In the genomic region with DNA sequence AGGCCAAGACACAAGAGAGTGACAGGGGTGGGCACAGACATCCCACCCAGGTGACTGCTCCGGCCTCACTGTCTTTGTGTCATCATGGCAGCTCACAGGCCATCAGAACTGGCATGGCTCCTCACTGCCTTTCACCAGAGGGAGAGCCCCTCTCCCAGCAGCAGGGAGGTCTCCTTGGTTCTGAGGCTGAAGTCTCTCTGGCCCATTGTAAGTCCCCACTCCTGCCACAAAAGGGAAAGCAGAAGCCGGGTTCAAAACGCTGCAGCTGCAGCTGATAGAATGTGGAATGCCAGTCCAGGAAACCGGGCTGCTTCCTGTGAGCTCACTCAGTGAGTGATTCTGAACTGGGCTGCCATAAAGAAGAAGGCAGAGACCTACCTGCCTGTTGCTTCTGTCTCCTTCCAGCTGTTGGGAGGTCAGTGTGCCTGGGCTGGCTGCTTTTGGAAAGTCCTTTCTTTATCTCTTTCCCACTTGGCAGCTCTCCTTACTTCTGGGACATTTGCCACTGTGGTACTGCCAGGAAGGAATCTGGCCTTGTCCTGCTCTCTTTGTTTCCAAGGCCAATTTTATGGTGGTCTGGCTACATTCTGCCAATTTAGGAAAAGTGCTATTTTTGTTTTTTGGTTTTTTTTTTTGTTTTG, we compare ENCODE assay signal across 8 mouse cellular contexts. TPM values are rescaled to one million over a fixed set of nuclear protein-coding genes. Genes with fewer than 3 reads are reported as not detected.
DNase-seq lines count a peak whose midpoint lies in the region; ATAC-seq and TF ChIP-seq lines count a peak whose summit lies in the region.
"Not testable (repeated sequence)": the region's sequence is repeated elsewhere in the genome, so short reads cannot be mapped to it uniquely, and the experiment has no call there.

No protein-coding gene starts in this region.

- not testable (repeated sequence) for H3K4me2 ChIP-seq in forebrain, postnatal 0 days (ENCODE audit: low read depth); heart, embryonic 13.5 days; lung, embryonic 16.5 days (ENCODE audit: low read depth, low read length)

- not testable (repeated sequence) for H3K9me3 ChIP-seq in forebrain, postnatal 0 days (ENCODE audit: low read length); heart, embryonic 13.5 days; lung, embryonic 16.5 days (ENCODE audit: control insufficient read depth, low read length)

- not testable (repeated sequence) for H3K27ac ChIP-seq in forebrain, postnatal 0 days (ENCODE audit: low read depth, low read length); lung, embryonic 16.5 days (ENCODE audit: low read length)
- H3K27ac ChIP-seq in heart, embryonic 13.5 days (replicated peaks) = peak overlapping the region; percentile 20; the same call in 1 of the 2 replicates

- DNase-seq in adrenal gland, adult (ENCODE audit: inconsistent age in 2 of 2, low spot score in 1 of 2) = peak; percentile 69 to 86
- peak; percentile 73 to 80 for DNase-seq in cerebellum, postnatal 10 days
- peak; percentile 16 for DNase-seq in forebrain, postnatal 0 days
- peak; percentile 69 for DNase-seq in heart, postnatal 4 days
- DNase-seq in kidney, postnatal 14 days = peak; percentile 26
- DNase-seq in ovary, postnatal 36 days (ENCODE audit: low spot score) = peak; percentile 27

- H3K4me3 ChIP-seq in forebrain, postnatal 0 days (ENCODE audit: low read depth, low read length); heart, embryonic 13.5 days; lung, embryonic 16.5 days (ENCODE audit: low read length): not testable (repeated sequence)

- peak; percentile 61 for ATAC-seq in forebrain, postnatal 0 days
- ATAC-seq in heart, embryonic 13.5 days (ENCODE audit: extremely low read depth, insufficient number of reproducible peaks, low FRiP score, low TSS enrichment) = not testable (repeated sequence)
- ATAC-seq in lung, embryonic 16.5 days (ENCODE audit: low read depth) = 0 out of 2 replicates have a peak, but pooled peaks have one; percentile 7

- H3K9ac ChIP-seq in forebrain, postnatal 0 days; heart, embryonic 13.5 days; lung, embryonic 16.5 days (ENCODE audit: low read length): not testable (repeated sequence)

- not testable (repeated sequence) for H3K36me3 ChIP-seq in forebrain, postnatal 0 days (ENCODE audit: insufficient read depth); heart, embryonic 13.5 days; lung, embryonic 16.5 days (ENCODE audit: control insufficient read depth, insufficient read depth, low read length)

- not testable (repeated sequence) for TF ChIP-seq CTCF in forebrain, postnatal 0 days (IDR thresholded peaks at IDR 0.05; ENCODE audit: low read depth)

- WGBS in forebrain, postnatal 0 days = 25% methylated on average over 4 of the region's 4 CpGs
- 65% methylated on average over 4 of the region's 4 CpGs for WGBS in heart, embryonic 13.5 days
- WGBS in lung, embryonic 16.5 days = 59% methylated on average over 4 of the region's 4 CpGs

- not testable (repeated sequence) for H3K4me1 ChIP-seq in forebrain, postnatal 0 days (ENCODE audit: insufficient read depth); heart, embryonic 13.5 days; lung, embryonic 16.5 days (replicated peaks; ENCODE audit: control insufficient read depth, insufficient read depth, low read length)

- not testable (repeated sequence) for H3K27me3 ChIP-seq in forebrain, postnatal 0 days (ENCODE audit: insufficient read depth, low read length); heart, embryonic 13.5 days (replicated peaks); lung, embryonic 16.5 days (ENCODE audit: control insufficient read depth, insufficient read depth, low read depth, low read length)

RNA-seq across cellular contexts. Expression of a gene that starts 59.2 kb away (rescaled TPM):
- total RNA-seq in forebrain, postnatal 0 days (2014; rRNA removed) = 15.7 and 20.8 TPM in 2 replicates
- polyA plus RNA-seq in forebrain, postnatal 0 days (2015; fragmentation: Nextera tagmentation; extraction: Ambion mirVana) = 11.6 and 12.5 TPM in 2 replicates
- 20.3 and 20.6 TPM in 2 replicates for polyA plus RNA-seq in heart, embryonic 13.5 days (2015; fragmentation: Nextera tagmentation; extraction: Ambion mirVana)
- total RNA-seq in heart, postnatal 4 days (2021) = 10 to 100 TPM; 51.6 to 52.0 TPM
- 42.5 and 43.1 TPM in 2 replicates for polyA plus RNA-seq in lung, embryonic 16.5 days (2015; fragmentation: Nextera tagmentation; extraction: Ambion mirVana)

RNA-seq across cellular contexts. Expression of a gene that starts 59.4 kb away (rescaled TPM):
- 4.2 and 5.1 TPM in 2 replicates for total RNA-seq in forebrain, postnatal 0 days (2014; rRNA removed)
- polyA plus RNA-seq in forebrain, postnatal 0 days (2015; fragmentation: Nextera tagmentation; extraction: Ambion mirVana) = 3.2 and 3.3 TPM in 2 replicates
- 8.7 and 9.0 TPM in 2 replicates for polyA plus RNA-seq in heart, embryonic 13.5 days (2015; fragmentation: Nextera tagmentation; extraction: Ambion mirVana)
- total RNA-seq in heart, postnatal 4 days (2021) = 1 to 10 TPM; 6.6 to 8.5 TPM
- 13.9 and 15.1 TPM in 2 replicates for polyA plus RNA-seq in lung, embryonic 16.5 days (2015; fragmentation: Nextera tagmentation; extraction: Ambion mirVana)

Comparison
In these comparisons a context has a peak if more than half of its experiments do, and no peak if none do; other contexts are left out.
1. DNase-seq: peak in every context shown above with its lines; median percentile 78 in adrenal gland, adult; 76 in cerebellum, postnatal 10 days; 69 in heart, postnatal 4 days; 27 in ovary, postnatal 36 days; 26 in kidney, postnatal 14 days; 16 in forebrain, postnatal 0 days.